Mouse (Mus musculus): ENCODE data around the gene E330021D16Rik. TPM values are rescaled to one million over a fixed set of nuclear protein-coding genes. Genes with fewer than 3 reads are reported as not detected.
A peak's percentile ranks its signal among the peaks of the same experiment; 100 is the strongest.

Gene E330021D16Rik
- polyA plus RNA-seq, 1 experiment = 0.12 TPM

GRCm38 (mm10) chr6:136433573-136433972, 18.2 kb upstream of the E330021D16Rik start:
- H3K4me3 ChIP-seq (ENCODE audit: control insufficient read depth, insufficient read depth, low read length) = no peak overlapping the region
- no peaks in the 10 kb centered on the region for H3K36me3 ChIP-seq (ENCODE audit: control insufficient read depth, insufficient read depth, low read length)
- peaks cover 16% of the 10 kb centered on the region for H3K4me1 ChIP-seq (replicated peaks; ENCODE audit: control insufficient read depth, insufficient read depth, low read length)
- no peak for TF ChIP-seq CTCF (IDR thresholded peaks at IDR 0.05; ENCODE audit: borderline replicate concordance, control insufficient read depth, extremely low read depth, insufficient read depth, low read length, poor library complexity)
- TF ChIP-seq POLR2A (IDR thresholded peaks at IDR 0.05; ENCODE audit: control insufficient read depth, extremely low read depth, insufficient read depth, low read length, poor library complexity) = no peak
- H3K27ac ChIP-seq (ENCODE audit: control insufficient read depth, insufficient read depth, low read length) = no peak overlapping the region
- DNase-seq = no peak
- 95% methylated on average over 6 of the region's 6 CpGs for WGBS
- no peaks in the 10 kb centered on the region for H3K27me3 ChIP-seq (ENCODE audit: control insufficient read depth, insufficient read depth, low read length)

- no peak overlapping the region for H3K27ac ChIP-seq (ENCODE audit: control insufficient read depth, insufficient read depth, low read length)
Measured at GRCm38 (mm10) chr6:136431896-136432248, 16.5 kb upstream of the E330021D16Rik start.

GRCm38 (mm10) chr6:136431169-136431895, 16.0 kb upstream of the E330021D16Rik start:
- Histone ChIP-seq H3K4me1 (replicated peaks; ENCODE audit: control insufficient read depth, insufficient read depth, low read length) (peaks cover 14% of the 10 kb centered on the region), H3K27ac (ENCODE audit: control insufficient read depth, insufficient read depth, low read length) (peak overlapping the region; percentile 52), H3K27me3 (ENCODE audit: control insufficient read depth, insufficient read depth, low read length) (no peaks in the 10 kb centered on the region), H3K4me3 (ENCODE audit: control insufficient read depth, insufficient read depth, low read length) (no peak overlapping the region), H3K36me3 (ENCODE audit: control insufficient read depth, insufficient read depth, low read length) (no peaks in the 10 kb centered on the region)
- 55% methylated on average over 10 of the region's 10 CpGs for WGBS
- DNase-seq = no peak
- TF ChIP-seq CTCF (IDR thresholded peaks at IDR 0.05; ENCODE audit: borderline replicate concordance, control insufficient read depth, extremely low read depth, insufficient read depth, low read length, poor library complexity) (no peak), POLR2A (IDR thresholded peaks at IDR 0.05; ENCODE audit: control insufficient read depth, extremely low read depth, insufficient read depth, low read length, poor library complexity) (no peak)

More at GRCm38 (mm10) chr6:136431896-136432248, 16.5 kb upstream of the E330021D16Rik start:
- Histone ChIP-seq H3K27me3 (ENCODE audit: control insufficient read depth, insufficient read depth, low read length) (no peaks in the 10 kb centered on the region), H3K4me3 (ENCODE audit: control insufficient read depth, insufficient read depth, low read length) (no peak overlapping the region), H3K4me1 (replicated peaks; ENCODE audit: control insufficient read depth, insufficient read depth, low read length) (peaks cover 14% of the 10 kb centered on the region), H3K36me3 (ENCODE audit: control insufficient read depth, insufficient read depth, low read length) (no peaks in the 10 kb centered on the region)
- DNase-seq = no peak
- no peak for TF ChIP-seq POLR2A (IDR thresholded peaks at IDR 0.05; ENCODE audit: control insufficient read depth, extremely low read depth, insufficient read depth, low read length, poor library complexity)
- TF ChIP-seq CTCF (IDR thresholded peaks at IDR 0.05; ENCODE audit: borderline replicate concordance, control insufficient read depth, extremely low read depth, insufficient read depth, low read length, poor library complexity) = no peak
- 91% methylated on average over 7 of the region's 7 CpGs for WGBS

GRCm38 (mm10) chr6:136429441-136429840, 14.1 kb upstream of the E330021D16Rik start:
- TF ChIP-seq POLR2A (IDR thresholded peaks at IDR 0.05; ENCODE audit: control insufficient read depth, extremely low read depth, insufficient read depth, low read length, poor library complexity) (no peak), CTCF (IDR thresholded peaks at IDR 0.05; ENCODE audit: borderline replicate concordance, control insufficient read depth, extremely low read depth, insufficient read depth, low read length, poor library complexity) (no peak)
- Histone ChIP-seq H3K4me1 (replicated peaks; ENCODE audit: control insufficient read depth, insufficient read depth, low read length) (peaks cover 14% of the 10 kb centered on the region), H3K27me3 (ENCODE audit: control insufficient read depth, insufficient read depth, low read length) (no peaks in the 10 kb centered on the region), H3K27ac (ENCODE audit: control insufficient read depth, insufficient read depth, low read length) (no peak overlapping the region), H3K36me3 (ENCODE audit: control insufficient read depth, insufficient read depth, low read length) (no peaks in the 10 kb centered on the region), H3K4me3 (ENCODE audit: control insufficient read depth, insufficient read depth, low read length) (no peak overlapping the region)
- 65% methylated on average over 4 of the region's 4 CpGs for WGBS
- no peak for DNase-seq

- Histone ChIP-seq H3K27ac (ENCODE audit: control insufficient read depth, insufficient read depth, low read length) (no peak overlapping the region), H3K4me1 (replicated peaks; ENCODE audit: control insufficient read depth, insufficient read depth, low read length) (peaks cover 14% of the 10 kb centered on the region), H3K4me3 (ENCODE audit: control insufficient read depth, insufficient read depth, low read length) (no peak overlapping the region), H3K36me3 (ENCODE audit: control insufficient read depth, insufficient read depth, low read length) (no peaks in the 10 kb centered on the region), H3K27me3 (ENCODE audit: control insufficient read depth, insufficient read depth, low read length) (no peaks in the 10 kb centered on the region)
- WGBS = 99% methylated on average over 5 of the region's 5 CpGs
- no peak for TF ChIP-seq POLR2A (IDR thresholded peaks at IDR 0.05; ENCODE audit: control insufficient read depth, extremely low read depth, insufficient read depth, low read length, poor library complexity)
- TF ChIP-seq CTCF (IDR thresholded peaks at IDR 0.05; ENCODE audit: borderline replicate concordance, control insufficient read depth, extremely low read depth, insufficient read depth, low read length, poor library complexity) = no peak
- DNase-seq = no peak
Measured at GRCm38 (mm10) chr6:136428412-136428811, 13.0 kb upstream of the E330021D16Rik start.

- no peak for TF ChIP-seq CTCF (IDR thresholded peaks at IDR 0.05; ENCODE audit: borderline replicate concordance, control insufficient read depth, extremely low read depth, insufficient read depth, low read length, poor library complexity)
- no peak for TF ChIP-seq POLR2A (IDR thresholded peaks at IDR 0.05; ENCODE audit: control insufficient read depth, extremely low read depth, insufficient read depth, low read length, poor library complexity)
- H3K27me3 ChIP-seq (ENCODE audit: control insufficient read depth, insufficient read depth, low read length) = no peaks in the 10 kb centered on the region
- H3K4me1 ChIP-seq (replicated peaks; ENCODE audit: control insufficient read depth, insufficient read depth, low read length) = peaks cover 14% of the 10 kb centered on the region
- 91% methylated on average over 6 of the region's 6 CpGs for WGBS
- no peaks in the 10 kb centered on the region for H3K36me3 ChIP-seq (ENCODE audit: control insufficient read depth, insufficient read depth, low read length)
- no peak overlapping the region for H3K27ac ChIP-seq (ENCODE audit: control insufficient read depth, insufficient read depth, low read length)
- DNase-seq = no peak
- no peak overlapping the region for H3K4me3 ChIP-seq (ENCODE audit: control insufficient read depth, insufficient read depth, low read length)
Measured at GRCm38 (mm10) chr6:136427240-136427639, 11.9 kb upstream of the E330021D16Rik start.
